Mouse (Mus musculus): ENCODE results near the gene Hrh1.

DNA sequence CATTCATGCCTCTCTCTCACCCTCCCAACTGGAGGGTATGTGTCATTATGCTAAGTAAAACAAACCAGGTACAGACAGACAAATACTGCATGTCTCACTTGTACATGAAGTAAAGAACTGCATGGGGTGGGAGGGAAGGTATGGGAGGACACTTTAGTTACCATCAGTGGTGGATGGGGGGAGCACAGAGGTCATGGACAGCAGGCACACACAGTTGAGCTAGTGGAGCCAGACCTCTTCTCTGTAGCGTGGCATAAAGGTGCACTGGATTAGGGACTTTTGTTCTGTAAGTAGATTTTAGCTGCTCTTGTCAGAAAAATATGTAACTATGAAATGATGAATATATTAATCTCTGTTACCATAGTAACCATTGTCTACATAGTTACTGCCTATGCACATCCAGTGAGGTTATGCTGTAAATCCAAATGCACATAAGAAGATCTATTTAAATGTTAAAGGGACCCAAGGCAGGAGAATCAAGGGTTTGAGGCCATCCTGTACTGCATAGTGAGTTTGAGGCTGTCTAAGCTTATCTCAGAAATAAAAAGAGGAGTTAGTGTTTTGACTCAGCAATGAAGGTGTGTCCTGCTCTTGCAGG lies 46.6 kb downstream of the Hrh1 start:
- no peak for TF ChIP-seq CTCF (IDR thresholded peaks at IDR 0.05)
- TF ChIP-seq EP300 (IDR thresholded peaks at IDR 0.05), result no peak

Measured in lung, postnatal 0 days (tissue).